Mouse (Mus musculus) forebrain, embryonic 11.5 days (tissue): ENCODE measurements at regions not wholly inside any gene's neighbourhood (a gene's known extent, or its start where the extent isn't known, plus 50 kb on each side); places are given as distances from the start of the nearest gene placed in this dataset.

Source experiments
- ATAC-seq: fragments of 200-750 bp; cut with Nextera tagmentation; replicated peaks from 2 replicates; pipeline ENCODE4 v1.8.0; 2017; ENCODE audit warnings: moderate TSS enrichment; ENCODE audit not compliant: low FRiP score
- DNase-seq: peaks from one replicate; pipeline ENCODE4 v3.0.0-alpha.2; 2017; ENCODE audit warnings: low spot score
- H3K27ac ChIP-seq: fragments of 300-500 bp; sonication (generic); 2 replicates; pipeline ENCODE4 v1.5.1; 2014; ENCODE audit warnings: low read depth, low read length
- H3K27me3 ChIP-seq: fragments of 300-500 bp; sonication (generic); 2 replicates; pipeline ENCODE4 v1.6.1; 2014; ENCODE audit warnings: mild to moderate bottlenecking, low read length, mixed read lengths; ENCODE audit not compliant: control insufficient read depth, insufficient read depth
- H3K36me3 ChIP-seq: fragments of 300-500 bp; sonication (generic); 2 replicates; pipeline ENCODE4 v1.6.1; 2014; ENCODE audit warnings: mild to moderate bottlenecking, low read length, moderate library complexity, mixed read lengths; ENCODE audit not compliant: control insufficient read depth, insufficient read depth
- H3K4me1 ChIP-seq: fragments of 300-500 bp; sonication (generic); replicated peaks from 2 replicates; pipeline ENCODE4 v1.6.1; 2014; ENCODE audit warnings: low read length, mixed read lengths; ENCODE audit not compliant: control insufficient read depth, insufficient read depth
- H3K4me2 ChIP-seq: fragments of 300-500 bp; sonication (generic); 2 replicates; pipeline ENCODE4 v1.6.1; 2014; ENCODE audit warnings: low read depth, mild to moderate bottlenecking, low read length, moderate library complexity, mixed read lengths; ENCODE audit not compliant: severe bottlenecking
- H3K4me3 ChIP-seq: fragments of 300-500 bp; sonication (generic); 2 replicates; pipeline ENCODE4 v1.5.1; 2014; ENCODE audit warnings: low read depth, low read length
- H3K9ac ChIP-seq: fragments of 300-500 bp; sonication (generic); 2 replicates; pipeline ENCODE4 v1.6.1; 2014; ENCODE audit warnings: low read length
- H3K9me3 ChIP-seq: fragments of 300-500 bp; sonication (generic); 2 replicates; pipeline ENCODE4 v1.6.1; 2016; ENCODE audit warnings: low read length, mixed read lengths; ENCODE audit not compliant: control insufficient read depth
- WGBS: fragments of 180-500 bp; shearing (Covaris S2); extraction: QIAGEN DNeasy Blood & Tissue Kit; methylation state at CpG from one replicate; pipeline ENCODE4 v1.1.7; 2014; 5-methylcytosine and 5-hydroxymethylcytosine counted together

- H3K9ac ChIP-seq: no peak overlapping the region
- no peak overlapping the region for H3K27ac ChIP-seq
- no peaks in the 10 kb centered on the region for H3K27me3 ChIP-seq
- no peaks in the 10 kb centered on the region for H3K36me3 ChIP-seq
- no peaks in the 10 kb centered on the region for H3K4me1 ChIP-seq
- H3K9me3 ChIP-seq: no peaks in the 10 kb centered on the region
- H3K4me3 ChIP-seq: no peak overlapping the region
- WGBS: 92% methylated on average over 5 of the region's 5 CpGs
- ATAC-seq: no peak
- H3K4me2 ChIP-seq: no peak overlapping the region
- DNase-seq: no peak
Observed at GRCm38 (mm10) chr12:16425980-16426379, 184.8 kb downstream of the Lpin1 start.

- H3K9me3 ChIP-seq: no peaks in the 10 kb centered on the region
- H3K4me1 ChIP-seq: no peaks in the 10 kb centered on the region
- DNase-seq (no peak), ATAC-seq (no peak)
- H3K4me3 ChIP-seq: no peak overlapping the region
- no peak overlapping the region for H3K4me2 ChIP-seq
- no peak overlapping the region for H3K27ac ChIP-seq
- no peaks in the 10 kb centered on the region for H3K36me3 ChIP-seq
- WGBS: 96% methylated on average over 4 of the region's 4 CpGs
- H3K27me3 ChIP-seq: no peaks in the 10 kb centered on the region
- no peak overlapping the region for H3K9ac ChIP-seq
Observed at GRCm38 (mm10) chr12:16424526-16424925, 186.2 kb downstream of the Lpin1 start.

GRCm38 (mm10) chr12:16395720-16396119 lies 215.0 kb downstream of the Lpin1 start:
- no peak overlapping the region for H3K4me2 ChIP-seq
- DNase-seq (no peak), ATAC-seq (no peak)
- no peak overlapping the region for H3K4me3 ChIP-seq
- H3K9me3 ChIP-seq: no peaks in the 10 kb centered on the region
- 91% methylated on average over 2 of the region's 2 CpGs for WGBS
- no peak overlapping the region for H3K9ac ChIP-seq
- no peak overlapping the region for H3K27ac ChIP-seq
- no peaks in the 10 kb centered on the region for H3K27me3 ChIP-seq
- H3K4me1 ChIP-seq: no peaks in the 10 kb centered on the region
- H3K36me3 ChIP-seq: no peaks in the 10 kb centered on the region

DNA sequence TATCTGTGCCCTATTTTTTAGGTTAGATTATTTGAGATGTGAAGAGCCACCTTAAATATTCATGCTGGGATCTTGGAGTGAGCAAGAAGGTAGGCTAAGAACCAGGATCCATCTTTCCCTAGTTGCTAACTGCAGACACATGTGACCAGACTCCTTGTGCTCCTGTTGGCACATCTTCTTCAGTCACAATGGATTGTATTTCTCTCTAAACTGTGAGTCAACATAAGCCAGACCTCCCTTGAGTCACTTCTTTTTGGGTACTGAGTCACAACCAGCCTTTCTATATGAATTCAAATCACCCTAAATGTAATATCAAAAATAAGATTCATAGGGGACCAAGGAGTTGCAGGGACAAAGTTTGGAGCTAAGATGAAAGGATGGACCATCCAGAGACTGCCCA lies 217.9 kb downstream of the Lpin1 start:
- no peak for ATAC-seq
- no peaks in the 10 kb centered on the region for H3K9me3 ChIP-seq
- H3K36me3 ChIP-seq: no peaks in the 10 kb centered on the region
- H3K4me1 ChIP-seq: no peaks in the 10 kb centered on the region
- no peak overlapping the region for H3K4me3 ChIP-seq
- H3K9ac ChIP-seq: no peak overlapping the region
- H3K27me3 ChIP-seq: no peaks in the 10 kb centered on the region
- H3K27ac ChIP-seq: no peak overlapping the region
- no peak overlapping the region for H3K4me2 ChIP-seq
- no peak for DNase-seq

DNA sequence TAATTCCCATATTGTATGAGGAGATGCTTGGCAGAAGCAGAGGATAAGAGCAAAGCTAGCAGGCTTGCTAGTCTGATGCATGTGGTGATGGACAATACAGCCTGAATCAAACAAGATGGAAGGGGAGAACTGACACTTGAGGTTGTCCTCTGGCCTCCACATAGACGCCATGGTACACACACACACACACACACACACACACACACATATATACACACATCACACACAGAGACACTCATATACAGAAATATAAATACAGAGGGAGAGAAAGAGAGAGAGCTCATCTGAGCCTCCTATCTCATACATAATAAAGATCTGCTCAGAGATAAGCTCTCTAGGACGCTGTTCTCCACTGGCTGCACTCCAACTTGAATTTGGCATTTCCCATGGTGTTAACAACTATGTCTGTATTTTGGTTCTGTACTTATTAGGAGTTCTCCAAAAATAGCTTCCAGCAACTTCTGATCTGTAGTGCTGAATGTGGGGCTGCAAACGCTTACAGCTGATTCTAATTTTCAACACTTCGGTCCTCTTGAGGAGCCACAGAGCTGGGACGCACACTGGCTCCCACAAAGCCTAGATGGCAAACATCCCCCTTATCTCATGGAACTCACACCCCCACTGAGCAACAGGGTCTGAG lies 219.0 kb downstream of the Lpin1 start:
- no peaks in the 10 kb centered on the region for H3K4me1 ChIP-seq
- 80% methylated on average over 5 of the region's 5 CpGs for WGBS
- no peak for DNase-seq
- H3K4me2 ChIP-seq: no peak overlapping the region
- no peaks in the 10 kb centered on the region for H3K36me3 ChIP-seq
- no peak for ATAC-seq
- H3K27ac ChIP-seq: no peak overlapping the region
- H3K4me3 ChIP-seq: no peak overlapping the region
- no peak overlapping the region for H3K9ac ChIP-seq
- H3K9me3 ChIP-seq: no peaks in the 10 kb centered on the region
- no peaks in the 10 kb centered on the region for H3K27me3 ChIP-seq

DNA sequence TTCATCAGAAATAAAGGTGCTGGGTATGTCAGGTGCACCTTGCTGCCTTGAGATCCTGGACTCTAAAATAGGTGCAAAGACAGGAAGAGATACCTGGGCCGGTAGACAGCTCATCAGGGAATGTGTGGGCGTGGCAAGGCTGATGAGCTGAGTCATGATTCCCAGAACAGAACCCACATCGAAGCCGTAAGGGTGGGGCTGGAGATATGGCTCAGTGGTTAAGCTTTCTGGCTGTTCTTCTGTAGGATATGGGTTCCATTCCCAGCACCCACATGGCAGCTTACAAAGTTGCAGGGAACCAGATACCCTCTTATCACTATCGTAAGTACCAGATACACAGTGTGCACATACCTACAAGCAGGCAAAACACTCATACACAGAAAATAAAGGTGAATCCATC lies 219.6 kb downstream of the Lpin1 start:
- DNase-seq (no peak), ATAC-seq (no peak)
- Histone ChIP-seq H3K9ac (no peak overlapping the region), H3K27ac (no peak overlapping the region), H3K36me3 (no peaks in the 10 kb centered on the region), H3K27me3 (no peaks in the 10 kb centered on the region), H3K4me1 (no peaks in the 10 kb centered on the region), H3K4me2 (no peak overlapping the region), H3K4me3 (no peak overlapping the region), H3K9me3 (no peaks in the 10 kb centered on the region)
- whole genome bisulfite sequencing: 88% methylated on average over 5 of the region's 5 CpGs

DNA sequence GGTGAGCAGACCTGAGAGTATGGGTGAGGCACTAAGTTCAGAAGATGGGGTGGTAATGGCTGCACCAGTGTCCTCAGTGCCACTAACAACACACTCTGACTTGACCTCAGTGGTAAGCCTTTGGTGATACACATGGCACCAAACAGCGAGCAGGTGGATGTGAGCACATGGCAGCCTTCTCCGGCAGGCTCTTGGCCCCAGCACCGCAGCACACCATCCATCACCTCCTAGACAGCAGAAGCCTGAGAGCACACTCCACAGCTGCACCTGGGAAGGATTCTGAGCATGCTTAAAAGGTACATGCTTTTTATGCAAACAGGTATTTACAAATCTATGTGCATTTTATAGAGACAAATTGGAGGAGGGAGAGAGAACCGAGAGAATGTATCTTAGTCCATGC lies 223.7 kb downstream of the Lpin1 start:
- Histone ChIP-seq H3K27ac (no peak overlapping the region), H3K4me2 (no peak overlapping the region), H3K9me3 (no peaks in the 10 kb centered on the region), H3K4me1 (no peaks in the 10 kb centered on the region), H3K9ac (no peak overlapping the region), H3K36me3 (no peaks in the 10 kb centered on the region), H3K27me3 (no peaks in the 10 kb centered on the region), H3K4me3 (no peak overlapping the region)
- ATAC-seq (no peak), DNase-seq (no peak)
- 90% methylated on average over 4 of the region's 4 CpGs for WGBS

GRCm38 (mm10) chr12:16384396-16384795 lies 226.4 kb downstream of the Lpin1 start:
- no peaks in the 10 kb centered on the region for H3K27me3 ChIP-seq
- H3K4me3 ChIP-seq: no peak overlapping the region
- WGBS: 90% methylated on average over 1 of the region's 1 CpGs
- no peak overlapping the region for H3K27ac ChIP-seq
- H3K4me2 ChIP-seq: no peak overlapping the region
- no peaks in the 10 kb centered on the region for H3K36me3 ChIP-seq
- no peaks in the 10 kb centered on the region for H3K9me3 ChIP-seq
- no peaks in the 10 kb centered on the region for H3K4me1 ChIP-seq
- ATAC-seq (no peak), DNase-seq (no peak)
- no peak overlapping the region for H3K9ac ChIP-seq

- Histone ChIP-seq H3K27me3 (no peaks in the 10 kb centered on the region), H3K9ac (no peak overlapping the region)
- 89% methylated on average over 15 of the region's 15 CpGs for WGBS
Observed at GRCm38 (mm10) chr12:16383499-16383935, 227.2 kb downstream of the Lpin1 start.

More at GRCm38 (mm10) chr12:16383499-16383935, 227.2 kb downstream of the Lpin1 start:
- H3K9me3 ChIP-seq: no peaks in the 10 kb centered on the region
- no peak overlapping the region for H3K4me3 ChIP-seq
- no peak for DNase-seq
- no peaks in the 10 kb centered on the region for H3K4me1 ChIP-seq
- H3K27ac ChIP-seq: no peak overlapping the region
- no peak overlapping the region for H3K4me2 ChIP-seq
- ATAC-seq: no peak
- H3K36me3 ChIP-seq: no peaks in the 10 kb centered on the region
